Mouse (Mus musculus) midbrain, embryonic 14.5 days (tissue): ENCODE measurements around the gene Piwil1. TPM values are rescaled to one million over a fixed set of nuclear protein-coding genes. Genes with fewer than 3 reads are reported as not detected.

Experiments used
- ATAC-seq: fragments of 200-750 bp; cut with Nextera tagmentation; 2 replicates; pipeline ENCODE4 v1.8.0; 2017; ENCODE audit warnings: moderate number of reproducible peaks, moderate library complexity; ENCODE audit not compliant: low FRiP score, low TSS enrichment
- DNase-seq: peaks from one replicate; pipeline ENCODE4 v3.0.0-alpha.2; 2015
- H3K27ac ChIP-seq: fragments of 300-500 bp; sonication (generic); replicated peaks from 2 replicates; pipeline ENCODE4 v1.5.1; 2014; ENCODE audit warnings: mild to moderate bottlenecking, low read depth, low read length, moderate library complexity
- H3K27me3 ChIP-seq: fragments of 300-500 bp; sonication (generic); 2 replicates; pipeline ENCODE4 v1.6.1; 2014; ENCODE audit warnings: low read length, control low read depth, mixed read lengths; ENCODE audit not compliant: control insufficient read depth, insufficient read depth
- H3K36me3 ChIP-seq: fragments of 300-500 bp; sonication (generic); 2 replicates; pipeline ENCODE4 v1.6.1; 2014; ENCODE audit warnings: low read length, control low read depth; ENCODE audit not compliant: control insufficient read depth, insufficient read depth
- H3K4me1 ChIP-seq: fragments of 300-500 bp; sonication (generic); 2 replicates; pipeline ENCODE4 v1.6.1; 2014; ENCODE audit warnings: mild to moderate bottlenecking, antibody characterized with exemption, low read length, control low read depth; ENCODE audit not compliant: control insufficient read depth, insufficient read depth
- H3K4me2 ChIP-seq: fragments of 300-500 bp; sonication (generic); 2 replicates; pipeline ENCODE4 v1.6.1; 2014; ENCODE audit warnings: mild to moderate bottlenecking, low read length, moderate library complexity
- H3K4me3 ChIP-seq: fragments of 300-500 bp; sonication (generic); replicated peaks from 2 replicates; pipeline ENCODE4 v1.5.1; 2014; ENCODE audit warnings: low read depth, low read length
- H3K9ac ChIP-seq: fragments of 300-500 bp; sonication (generic); replicated peaks from 2 replicates; pipeline ENCODE4 v1.6.1; 2014; ENCODE audit warnings: mild to moderate bottlenecking, low read length, moderate library complexity
- H3K9me3 ChIP-seq: fragments of 300-500 bp; sonication (generic); 2 replicates; pipeline ENCODE4 v1.6.1; 2016; ENCODE audit warnings: low read length, control low read depth, mixed read lengths; ENCODE audit not compliant: control insufficient read depth
- WGBS: fragments of 180-500 bp; shearing (Covaris S2); extraction: QIAGEN DNeasy Blood & Tissue Kit; methylation state at CpG from one replicate; pipeline ENCODE4 v1.1.7; 2014; 5-methylcytosine and 5-hydroxymethylcytosine counted together
- polyA plus RNA-seq: library from polyadenylated mRNA; unstranded; fragments of >200 nt; fragmentation: Nextera tagmentation; extraction: Ambion mirVana; gene quantifications from 2 replicates; pipeline ENCODE4 v1.2.1, GENCODE M21; 2014

Gene Piwil1
- polyA plus RNA-seq = 0.20 and 0.38 TPM in 2 replicates

- no peak within 1 kb of the TSS for H3K27ac ChIP-seq
- no peak for DNase-seq
- ATAC-seq = no peak
- H3K4me1 ChIP-seq = peaks cover 7% of the 10 kb centered on the region; the same call in 1 of the 2 replicates
- no peaks in the 10 kb centered on the region for H3K27me3 ChIP-seq
- H3K4me2 ChIP-seq = no peak within 1 kb of the TSS
- WGBS = 88% methylated on average over 4 of the region's 4 CpGs
- H3K9ac ChIP-seq = no peak within 1 kb of the TSS
- H3K9me3 ChIP-seq = no peaks in the 10 kb centered on the region
- H3K36me3 ChIP-seq = no peaks in the 10 kb centered on the region
- no peak within 1 kb of the TSS for H3K4me3 ChIP-seq
Observed at GRCm38 (mm10) chr5:128702224-128702623, at the start of gene Piwil1. TSS of gene Piwil1 (plus strand) at chr5:128702524.

GRCm38 (mm10) chr5:128656496-128657135 is 45.7 kb upstream of the Piwil1 start:
- no peaks in the 10 kb centered on the region for H3K27me3 ChIP-seq
- peak; percentile 50; the same call in 1 of the 2 replicates for ATAC-seq
- DNase-seq = peak; percentile 75
- no peaks in the 10 kb centered on the region for H3K9me3 ChIP-seq
- peak overlapping the region; percentile 41 for H3K4me2 ChIP-seq
- H3K27ac ChIP-seq = peak overlapping the region; percentile 43; the same call in 1 of the 2 replicates
- H3K9ac ChIP-seq = no peak overlapping the region; the same call in 1 of the 2 replicates
- peaks cover 11% of the 10 kb centered on the region for H3K4me1 ChIP-seq
- WGBS = 22% methylated on average over 22 of the region's 22 CpGs
- no peak overlapping the region for H3K4me3 ChIP-seq
- no peaks in the 10 kb centered on the region for H3K36me3 ChIP-seq

GRCm38 (mm10) chr5:128660101-128660500 is 42.2 kb upstream of the Piwil1 start:
- H3K4me3 ChIP-seq = no peak overlapping the region
- H3K4me2 ChIP-seq = no peak overlapping the region
- H3K4me1 ChIP-seq = peaks cover 11% of the 10 kb centered on the region
- H3K9ac ChIP-seq = no peak overlapping the region
- H3K36me3 ChIP-seq = no peaks in the 10 kb centered on the region
- H3K27me3 ChIP-seq = no peaks in the 10 kb centered on the region
- ATAC-seq (no peak), DNase-seq (no peak)
- 60% methylated on average over 8 of the region's 8 CpGs for WGBS
- no peaks in the 10 kb centered on the region for H3K9me3 ChIP-seq
- no peak overlapping the region for H3K27ac ChIP-seq

DNA sequence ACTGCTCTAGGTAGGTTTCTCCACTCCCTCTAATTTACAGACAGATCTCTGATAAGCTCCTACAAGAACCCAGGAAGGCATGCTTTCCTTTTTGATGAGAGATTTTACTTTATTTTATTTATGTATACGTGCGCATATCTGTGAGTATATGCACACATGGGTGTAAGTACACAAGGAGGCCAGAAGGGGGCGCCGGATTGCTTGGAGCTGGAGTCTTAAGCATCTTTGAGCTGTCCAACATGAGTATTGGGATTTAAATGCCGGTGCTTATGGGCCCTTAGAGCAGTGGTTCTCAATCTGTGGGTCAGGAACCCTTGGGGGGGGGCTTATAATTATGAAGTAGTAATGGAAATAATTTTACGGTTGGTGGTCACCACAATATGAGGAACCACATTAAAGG is 39.4 kb upstream of the Piwil1 start:
- Histone ChIP-seq H3K27ac (no peak overlapping the region), H3K36me3 (no peaks in the 10 kb centered on the region), H3K4me1 (no peaks in the 10 kb centered on the region), H3K4me2 (no peak overlapping the region), H3K9me3 (no peaks in the 10 kb centered on the region), H3K9ac (no peak overlapping the region), H3K27me3 (no peaks in the 10 kb centered on the region), H3K4me3 (no peak overlapping the region)
- WGBS = 98% methylated on average over 6 of the region's 6 CpGs
- no peak for ATAC-seq
- DNase-seq = no peak

DNA sequence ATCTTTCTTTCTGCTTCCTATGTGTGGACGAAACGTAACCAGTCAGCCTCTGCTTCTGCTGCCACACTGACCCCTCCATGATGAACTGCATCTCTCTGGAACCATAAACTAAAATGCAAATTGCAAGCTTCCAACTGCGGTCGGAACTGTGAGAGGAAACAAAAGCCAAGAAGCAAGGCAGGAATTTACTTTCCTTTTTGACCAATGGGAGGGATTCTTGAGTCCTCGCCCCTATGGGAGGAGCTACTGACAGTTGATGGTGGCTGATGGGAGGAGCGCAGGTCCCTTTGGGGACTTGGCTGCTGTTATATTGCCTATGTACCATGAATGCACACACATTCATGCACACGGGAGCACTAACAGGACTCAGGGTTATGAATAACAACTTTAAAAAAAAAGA is 38.3 kb upstream of the Piwil1 start:
- no peak overlapping the region for H3K9ac ChIP-seq
- 72% methylated on average over 7 of the region's 7 CpGs for WGBS
- H3K27ac ChIP-seq = no peak overlapping the region
- no peaks in the 10 kb centered on the region for H3K27me3 ChIP-seq
- no peaks in the 10 kb centered on the region for H3K36me3 ChIP-seq
- no peaks in the 10 kb centered on the region for H3K4me1 ChIP-seq
- no peak for ATAC-seq
- H3K4me2 ChIP-seq = no peak overlapping the region
- no peak for DNase-seq
- no peak overlapping the region for H3K4me3 ChIP-seq
- H3K9me3 ChIP-seq = no peaks in the 10 kb centered on the region

- H3K4me3 ChIP-seq = no peak overlapping the region
- H3K9ac ChIP-seq = no peak overlapping the region
- H3K9me3 ChIP-seq = no peaks in the 10 kb centered on the region
- 97% methylated on average over 1 of the region's 1 CpGs for WGBS
- no peaks in the 10 kb centered on the region for H3K36me3 ChIP-seq
- no peak overlapping the region for H3K4me2 ChIP-seq
- peak; percentile 25 for DNase-seq
- H3K27me3 ChIP-seq = no peaks in the 10 kb centered on the region
- ATAC-seq = no peak
- H3K4me1 ChIP-seq = no peaks in the 10 kb centered on the region
- no peak overlapping the region for H3K27ac ChIP-seq
Observed at GRCm38 (mm10) chr5:128665045-128665444, 37.3 kb upstream of the Piwil1 start.

DNA sequence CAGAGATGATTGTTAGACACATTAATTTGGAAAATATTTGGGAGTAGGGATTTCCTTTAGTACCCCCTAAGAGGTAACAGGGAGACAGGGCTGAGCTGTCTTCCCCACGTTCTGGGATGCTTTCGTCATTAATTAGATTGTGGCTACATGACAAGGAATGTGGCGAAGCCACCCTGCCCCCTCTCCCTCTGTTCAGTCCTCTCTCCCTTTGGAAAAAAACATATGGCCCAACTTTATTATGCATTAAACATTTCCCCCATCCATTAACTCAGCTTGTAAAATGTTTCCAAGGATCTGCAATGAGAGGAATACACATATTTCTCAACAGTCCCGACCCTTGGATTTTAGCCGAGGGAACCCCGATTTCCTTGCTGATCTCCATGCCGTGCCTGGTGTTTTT is 35.0 kb upstream of the Piwil1 start:
- Histone ChIP-seq H3K9me3 (no peaks in the 10 kb centered on the region), H3K9ac (no peak overlapping the region), H3K27ac (no peak overlapping the region), H3K27me3 (no peaks in the 10 kb centered on the region), H3K36me3 (no peaks in the 10 kb centered on the region), H3K4me3 (no peak overlapping the region), H3K4me1 (no peaks in the 10 kb centered on the region), H3K4me2 (no peak overlapping the region)
- 66% methylated on average over 7 of the region's 7 CpGs for WGBS
- DNase-seq = no peak
- ATAC-seq = no peak

DNA sequence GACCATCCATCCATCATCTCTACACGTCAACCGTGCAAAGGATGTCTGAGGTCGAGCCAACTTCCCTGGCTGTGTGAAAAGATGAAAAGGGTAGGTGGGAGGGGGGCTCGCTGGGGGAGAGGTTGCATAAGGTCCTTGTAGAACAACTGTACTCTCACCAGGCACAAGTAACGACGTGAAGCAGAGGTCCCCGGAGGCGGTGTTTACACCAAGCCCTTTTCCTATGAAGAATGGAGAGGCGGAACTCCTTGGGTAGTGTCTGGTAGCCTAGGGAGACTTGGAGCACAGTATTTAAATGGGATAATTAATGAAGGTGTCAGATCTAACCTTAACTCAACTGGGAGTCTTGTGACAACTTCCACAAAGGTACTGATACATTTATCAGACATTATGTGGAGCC is 28.2 kb upstream of the Piwil1 start:
- no peak for DNase-seq
- Histone ChIP-seq H3K9ac (no peak overlapping the region), H3K27ac (no peak overlapping the region), H3K4me2 (no peak overlapping the region), H3K36me3 (no peaks in the 10 kb centered on the region), H3K9me3 (no peaks in the 10 kb centered on the region), H3K27me3 (no peaks in the 10 kb centered on the region), H3K4me3 (no peak overlapping the region), H3K4me1 (no peaks in the 10 kb centered on the region)
- 75% methylated on average over 9 of the region's 9 CpGs for WGBS
- ATAC-seq = no peak

- Histone ChIP-seq H3K4me3 (no peak overlapping the region), H3K4me1 (no peaks in the 10 kb centered on the region), H3K9ac (no peak overlapping the region), H3K36me3 (no peaks in the 10 kb centered on the region), H3K4me2 (no peak overlapping the region), H3K27me3 (no peaks in the 10 kb centered on the region), H3K27ac (no peak overlapping the region), H3K9me3 (no peaks in the 10 kb centered on the region)
- DNase-seq (no peak), ATAC-seq (no peak)
- 96% methylated on average over 4 of the region's 4 CpGs for WGBS
Observed at GRCm38 (mm10) chr5:128677373-128677772, 25.0 kb upstream of the Piwil1 start.
